Mouse (Mus musculus): ENCODE results near the gene Sntb2. TPM values are rescaled to one million over a fixed set of nuclear protein-coding genes. Genes with fewer than 3 reads are reported as not detected.

The Sntb2 gene
- total and polyA plus RNA-seq, 3 experiments: 10.7 to 27.9 (median 21.7) TPM

GRCm38 (mm10) chr8:106929921-106930320, 5.6 kb upstream of the Sntb2 start:
- DNase-seq: no peak

GRCm38 (mm10) chr8:106932376-106933065, 3.0 kb upstream of the Sntb2 start:
- no peak for DNase-seq

GRCm38 (mm10) chr8:106933506-106934143, 1.9 kb upstream of the Sntb2 start:
- no peak for DNase-seq

- DNase-seq: no peak
These were observed 1.1 kb upstream of the Sntb2 start for GRCm38 (mm10) chr8:106934226-106934977.

GRCm38 (mm10) chr8:106935899-106936477, 438 bp downstream of the Sntb2 start:
- peak; percentile 84 for DNase-seq

- peak; percentile 74 for DNase-seq
These were observed 1.0 kb downstream of the Sntb2 start for GRCm38 (mm10) chr8:106936478-106937051.

- DNase-seq: no peak
These were observed 1.7 kb downstream of the Sntb2 start for GRCm38 (mm10) chr8:106937081-106937800.

GRCm38 (mm10) chr8:106941806-106942205, 6.3 kb downstream of the Sntb2 start:
- DNase-seq: no peak

GRCm38 (mm10) chr8:106943874-106944418, 8.4 kb downstream of the Sntb2 start:
- peak; percentile 61 for DNase-seq

GRCm38 (mm10) chr8:106944756-106945155, 9.2 kb downstream of the Sntb2 start:
- DNase-seq: no peak

- no peak for DNase-seq
These were observed 13.2 kb downstream of the Sntb2 start for GRCm38 (mm10) chr8:106948678-106949243.

- no peak for DNase-seq
These were observed 16.2 kb downstream of the Sntb2 start for GRCm38 (mm10) chr8:106951707-106952106.

GRCm38 (mm10) chr8:106953571-106953970, 18.0 kb downstream of the Sntb2 start:
- no peak for DNase-seq

GRCm38 (mm10) chr8:106957086-106957485, 21.5 kb downstream of the Sntb2 start:
- DNase-seq: no peak

GRCm38 (mm10) chr8:106958212-106958611, 22.7 kb downstream of the Sntb2 start:
- DNase-seq: no peak

GRCm38 (mm10) chr8:106959626-106960025, 24.1 kb downstream of the Sntb2 start:
- DNase-seq: no peak

GRCm38 (mm10) chr8:106962322-106962721, 26.8 kb downstream of the Sntb2 start:
- DNase-seq: no peak

GRCm38 (mm10) chr8:106963365-106963764, 27.8 kb downstream of the Sntb2 start:
- no peak for DNase-seq

GRCm38 (mm10) chr8:106964573-106964972, 29.0 kb downstream of the Sntb2 start:
- DNase-seq: no peak

- no peak for DNase-seq
These were observed 34.4 kb downstream of the Sntb2 start for GRCm38 (mm10) chr8:106969964-106970363.

GRCm38 (mm10) chr8:106971916-106972315, 36.4 kb downstream of the Sntb2 start:
- peak; percentile 57 for DNase-seq
